ENCODE assay signal across 8 mouse cellular contexts in genomic region chr13:112330919-112331681, GRCm38 (mm10). TPM values are rescaled to one million over a fixed set of nuclear protein-coding genes. Genes with fewer than 3 reads are reported as not detected.
DNase-seq lines count a peak whose midpoint lies in the region; ATAC-seq and TF ChIP-seq lines count a peak whose summit lies in the region.

No protein-coding gene starts in this region.

- H3K4me1 ChIP-seq in embryonic facial prominence, embryonic 14.5 days (ENCODE audit: control insufficient read depth, insufficient read depth, low read length): peaks cover 28% of the 10 kb centered on the region
- peaks cover 18% of the 10 kb centered on the region for H3K4me1 ChIP-seq in hindbrain, embryonic 14.5 days (replicated peaks; ENCODE audit: control insufficient read depth, insufficient read depth, low read length)
- peaks cover 21% of the 10 kb centered on the region for H3K4me1 ChIP-seq in midbrain, embryonic 12.5 days

- DNase-seq in left cerebral cortex, adult 2 months (ENCODE audit: extremely low spot score in 1 of 2, low spot score in 2 of 2): no peak
- DNase-seq in left cerebral cortex, adult 11 months (ENCODE audit: low spot score): no peak
- peak; percentile 88 for DNase-seq in embryonic facial prominence, embryonic 14.5 days (ENCODE audit: low spot score)
- peak; percentile 50 for DNase-seq in hindbrain, embryonic 14.5 days (ENCODE audit: low spot score)
- no peak for DNase-seq in urinary bladder, adult 2 months (ENCODE audit: low spot score)
- DNase-seq in spleen, adult 18-20 months: no peak
- no peak for DNase-seq in liver

- peak overlapping the region; percentile 59 for H3K27ac ChIP-seq in left cerebral cortex, adult 2 months
- H3K27ac ChIP-seq in embryonic facial prominence, embryonic 14.5 days (replicated peaks; ENCODE audit: low read depth, low read length): peak overlapping the region; percentile 75
- peak overlapping the region; percentile 88 for H3K27ac ChIP-seq in hindbrain, embryonic 14.5 days
- peak overlapping the region; percentile 77 for H3K27ac ChIP-seq in midbrain, embryonic 12.5 days (replicated peaks)

- no peaks in the 10 kb centered on the region for H3K36me3 ChIP-seq in embryonic facial prominence, embryonic 14.5 days (ENCODE audit: control insufficient read depth, insufficient read depth, low read length)
- no peaks in the 10 kb centered on the region for H3K36me3 ChIP-seq in hindbrain, embryonic 14.5 days (replicated peaks; ENCODE audit: control insufficient read depth, insufficient read depth)
- no peaks in the 10 kb centered on the region for H3K36me3 ChIP-seq in midbrain, embryonic 12.5 days

- H3K27me3 ChIP-seq in embryonic facial prominence, embryonic 14.5 days (replicated peaks; ENCODE audit: control insufficient read depth, insufficient read depth, low read length): no peaks in the 10 kb centered on the region
- H3K27me3 ChIP-seq in hindbrain, embryonic 14.5 days (ENCODE audit: control insufficient read depth, insufficient read depth, low read length): no peaks in the 10 kb centered on the region
- no peaks in the 10 kb centered on the region for H3K27me3 ChIP-seq in midbrain, embryonic 12.5 days

- ATAC-seq in embryonic facial prominence, embryonic 14.5 days (ENCODE audit: low read depth): peak; percentile 96
- ATAC-seq in hindbrain, embryonic 14.5 days (ENCODE audit: low FRiP score): peak; percentile 89
- peak; percentile 88 for ATAC-seq in midbrain, embryonic 12.5 days (ENCODE audit: low FRiP score, low read depth)

- no peak overlapping the region for H3K9ac ChIP-seq in embryonic facial prominence, embryonic 14.5 days (ENCODE audit: low read depth, low read length)
- peak overlapping the region; percentile 42; the same call in 1 of the 2 replicates for H3K9ac ChIP-seq in hindbrain, embryonic 14.5 days
- H3K9ac ChIP-seq in midbrain, embryonic 12.5 days (replicated peaks): no peak overlapping the region

- H3K4me2 ChIP-seq in embryonic facial prominence, embryonic 14.5 days (ENCODE audit: low read depth, low read length): peak overlapping the region; percentile 21; the same call in 1 of the 2 replicates
- H3K4me2 ChIP-seq in hindbrain, embryonic 14.5 days (replicated peaks): peak overlapping the region; percentile 37
- peak overlapping the region; percentile 39 for H3K4me2 ChIP-seq in midbrain, embryonic 12.5 days (replicated peaks)

- WGBS in embryonic facial prominence, embryonic 14.5 days: 29% methylated on average over 8 of the region's 8 CpGs
- 32% methylated on average over 8 of the region's 8 CpGs for WGBS in hindbrain, embryonic 14.5 days
- 33% methylated on average over 8 of the region's 8 CpGs for WGBS in midbrain, embryonic 12.5 days

- no peaks in the 10 kb centered on the region for H3K9me3 ChIP-seq in embryonic facial prominence, embryonic 14.5 days (ENCODE audit: control insufficient read depth, low read length)
- no peaks in the 10 kb centered on the region for H3K9me3 ChIP-seq in hindbrain, embryonic 14.5 days (ENCODE audit: control insufficient read depth, low read length)
- H3K9me3 ChIP-seq in midbrain, embryonic 12.5 days: no peaks in the 10 kb centered on the region

- intact Hi-C loops in left cerebral cortex, adult 2 months (cut with DNase I): no loop called here

- no peak overlapping the region for H3K4me3 ChIP-seq in left cerebral cortex, adult 2 months
- H3K4me3 ChIP-seq in embryonic facial prominence, embryonic 14.5 days (ENCODE audit: low read depth, low read length): no peak overlapping the region
- H3K4me3 ChIP-seq in hindbrain, embryonic 14.5 days (replicated peaks; ENCODE audit: low read length): no peak overlapping the region
- no peak overlapping the region for H3K4me3 ChIP-seq in midbrain, embryonic 12.5 days

- TF ChIP-seq CTCF in left cerebral cortex, adult 2 months (IDR thresholded peaks at IDR 0.05): no peak

RNA-seq across cellular contexts. Expression of gene Ankrd55, which starts 42.8 kb away (rescaled TPM):
- 1 to 10 TPM; 3.6 to 4.1 TPM for total RNA-seq in left cerebral cortex, adult 2 months (2021)
- 0.92 and 1.2 TPM in 2 replicates for polyA plus RNA-seq in embryonic facial prominence, embryonic 14.5 days (2014; fragmentation: Nextera tagmentation; extraction: Ambion mirVana)
- 9.2 and 10.9 TPM in 2 replicates for polyA plus RNA-seq in hindbrain, embryonic 14.5 days (2014; fragmentation: Nextera tagmentation; extraction: Ambion mirVana)
- polyA plus RNA-seq in midbrain, embryonic 12.5 days (2016; fragmentation: Nextera tagmentation; extraction: Ambion mirVana): 1.5 and 3.3 TPM in 2 replicates
- polyA plus RNA-seq in urinary bladder, adult 2 months (2012; rRNA removed): 0.33 and 0.38 TPM in 2 replicates

Comparison
In these comparisons a context has a peak if more than half of its experiments do, and no peak if none do; other contexts are left out.
1. DNase-seq: peak in embryonic facial prominence, embryonic 14.5 days (single experiment) and hindbrain, embryonic 14.5 days (single experiment); none in left cerebral cortex, adult 2 months (0 of 2), left cerebral cortex, adult 11 months (single experiment), urinary bladder, adult 2 months (single experiment), spleen, adult 18-20 months (0 of 2) and liver (single experiment).
2. Peak in every context shown above with its lines, with median percentiles within 50 percentile points of each other: H3K27ac ChIP-seq, ATAC-seq and H3K4me2 ChIP-seq.